Mouse (Mus musculus) inflammation-experienced regulatory T-cells, adult 6 months (primary cell): ENCODE results near the gene Inava. TPM values are rescaled to one million over a fixed set of nuclear protein-coding genes. Genes with fewer than 3 reads are reported as not detected.

ENCODE experiments used
- ATAC-seq: one replicate; pipeline ENCODE4 v1.8.0; 2017
- polyA plus RNA-seq, 3 experiments: library from polyadenylated mRNA; unstranded; fragments of 100-300 nt; shearing (Covaris generic); gene quantifications; one replicate each; pipeline ENCODE4 v1.2.1; 2017

The Inava gene
- polyA plus RNA-seq = under 1 TPM in 1 of 3 experiments, not detected in 2; 0.11 TPM

DNA sequence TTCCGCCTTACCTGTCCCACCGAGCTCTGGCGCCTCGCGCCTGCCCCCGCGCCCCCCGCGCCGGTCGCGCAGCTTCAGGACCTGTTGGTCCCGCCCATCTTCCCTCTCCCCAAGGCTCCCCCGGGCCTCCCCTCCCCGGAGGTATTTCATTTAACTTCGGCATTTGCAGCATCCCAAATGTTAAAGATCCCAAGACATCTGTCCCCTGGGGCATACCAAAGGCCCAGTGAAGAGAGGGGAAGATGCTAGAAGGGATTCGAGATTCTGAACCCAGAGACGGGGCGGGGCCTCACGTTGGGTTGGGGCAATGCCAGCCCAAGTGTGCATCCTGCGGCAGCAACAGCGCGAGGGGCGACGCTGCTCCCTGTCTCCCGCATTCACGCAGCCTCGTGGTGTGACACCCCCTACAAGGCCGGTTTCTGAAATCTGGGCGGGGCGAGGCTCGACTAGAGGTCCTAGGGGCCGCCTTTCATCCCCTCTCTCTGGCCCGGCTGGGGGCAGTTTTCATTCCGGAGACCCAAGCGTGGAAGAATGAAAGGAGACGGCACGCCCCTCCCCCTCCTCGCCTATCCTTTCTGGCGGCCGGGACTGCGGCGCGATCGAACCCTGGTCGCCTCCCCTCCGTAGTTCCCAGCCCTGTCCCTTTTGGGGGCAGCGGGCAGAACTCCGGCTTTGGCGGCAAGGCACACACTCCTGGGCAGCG, at the start of gene Inava:
TSS of gene Inava (minus strand) at position 373 of the 703 bp plus-strand sequence.
- peak; percentile 70 for ATAC-seq

DNA sequence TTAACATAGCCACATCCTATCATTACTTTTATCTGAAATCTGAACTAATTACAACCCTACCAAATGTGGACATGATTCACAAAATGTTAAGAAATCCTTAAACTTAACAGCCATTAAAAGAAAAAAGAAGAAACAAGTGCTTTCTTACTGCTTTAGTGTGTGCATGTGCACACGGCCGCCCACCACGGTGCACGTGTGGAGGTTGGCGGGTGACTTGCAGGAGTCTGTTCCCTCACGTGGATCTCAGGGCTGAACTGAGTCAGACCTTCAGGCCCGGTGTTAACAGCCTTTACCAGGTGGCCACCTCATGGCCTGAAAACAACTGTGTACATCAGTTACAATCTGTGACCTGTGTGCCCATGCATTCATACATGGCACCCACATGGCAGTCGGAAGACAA, 43.3 kb upstream of the Inava start:
- ATAC-seq = no peak

DNA sequence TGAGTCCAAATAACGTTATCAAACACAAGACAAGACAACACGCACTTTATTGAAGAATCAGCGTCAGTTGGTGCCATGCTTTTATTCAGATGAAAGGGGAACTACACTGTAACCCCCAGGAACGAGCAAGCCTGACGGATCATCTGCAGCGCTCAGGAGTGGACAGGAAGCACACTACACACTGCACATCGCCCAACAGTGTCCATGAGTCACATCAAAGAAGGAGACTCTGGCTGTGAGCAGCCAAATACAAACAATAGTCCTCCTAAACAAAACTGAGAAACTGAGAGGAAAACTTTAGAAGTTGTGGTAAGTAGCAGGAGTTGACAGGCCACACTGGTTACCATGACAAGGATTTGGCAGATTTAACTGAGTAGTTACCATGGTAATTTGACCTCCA, 34.2 kb upstream of the Inava start:
- no peak for ATAC-seq

DNA sequence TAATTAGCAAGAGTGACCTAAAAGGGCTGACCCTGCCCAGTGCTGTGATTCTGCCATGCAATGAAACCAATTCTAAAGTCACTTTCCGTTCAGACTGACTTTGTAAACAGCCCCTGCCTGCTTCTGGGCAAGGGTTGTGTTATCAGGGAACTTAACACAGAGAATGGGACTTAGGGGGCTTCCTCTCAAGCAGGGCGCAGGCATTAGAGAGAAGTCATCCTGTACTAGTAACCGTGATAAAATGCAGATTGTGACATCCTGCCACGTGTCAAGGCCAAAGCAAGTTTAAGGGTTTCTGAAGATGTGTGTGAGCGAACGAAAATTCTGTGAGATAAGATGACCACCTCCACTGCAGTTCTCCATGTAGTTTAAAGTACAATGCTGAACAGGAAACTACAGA, 32.1 kb upstream of the Inava start:
- ATAC-seq = no peak

DNA sequence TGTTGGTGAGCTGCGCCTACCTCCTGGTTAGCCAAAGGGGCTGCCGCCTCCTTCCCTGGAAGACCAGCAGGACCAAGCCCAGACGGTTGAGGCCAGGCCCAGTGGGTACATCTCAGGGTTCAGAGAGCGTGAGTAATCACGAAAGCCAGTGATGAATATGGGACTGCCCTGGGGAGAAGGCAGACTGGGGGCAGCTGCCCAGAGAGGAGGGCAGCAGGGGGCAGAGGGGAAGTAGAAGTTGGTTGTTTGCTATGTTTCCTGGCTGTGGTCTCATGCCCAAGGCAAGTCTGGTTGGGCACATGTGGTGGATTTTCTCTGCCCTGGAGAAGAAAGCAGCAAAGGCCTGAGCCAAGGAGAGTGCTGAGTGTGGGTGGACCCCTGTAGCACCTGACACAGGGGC, 29.3 kb upstream of the Inava start:
- ATAC-seq = no peak

DNA sequence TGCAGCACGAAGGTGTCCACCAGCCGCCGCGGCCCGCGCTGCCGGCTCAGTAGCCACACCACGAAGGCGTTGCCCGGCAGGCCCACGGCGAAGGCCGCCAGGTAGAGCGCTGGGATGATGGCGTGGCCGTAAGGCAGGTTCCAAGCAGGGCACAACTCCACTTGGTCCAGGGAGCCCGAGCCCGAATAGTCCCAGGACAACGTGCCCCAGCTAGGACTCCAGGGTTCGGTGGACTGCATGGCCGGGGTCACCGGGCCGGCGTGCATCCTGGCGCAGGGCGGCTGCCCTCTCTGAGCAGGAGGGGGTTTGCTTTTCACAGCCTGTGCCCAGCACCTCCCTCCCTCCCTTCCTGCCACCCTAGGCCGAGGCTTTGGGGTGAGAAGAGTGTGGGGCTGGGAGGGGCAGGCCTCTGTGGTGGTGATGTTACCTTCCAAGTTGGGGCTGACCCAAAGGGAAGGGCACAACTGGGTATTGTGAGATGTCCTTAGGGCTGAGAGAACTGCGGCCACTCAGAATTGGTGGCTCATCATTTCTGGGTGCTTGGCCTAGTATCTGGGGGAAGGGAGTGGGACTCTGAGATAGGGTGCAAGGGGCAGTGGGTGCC, 26.7 kb upstream of the Inava start, which contains the start of gene Gpr25:
TSS of gene Gpr25 (minus strand) at position 239 of the 604 bp plus-strand sequence.
- no peak for ATAC-seq

DNA sequence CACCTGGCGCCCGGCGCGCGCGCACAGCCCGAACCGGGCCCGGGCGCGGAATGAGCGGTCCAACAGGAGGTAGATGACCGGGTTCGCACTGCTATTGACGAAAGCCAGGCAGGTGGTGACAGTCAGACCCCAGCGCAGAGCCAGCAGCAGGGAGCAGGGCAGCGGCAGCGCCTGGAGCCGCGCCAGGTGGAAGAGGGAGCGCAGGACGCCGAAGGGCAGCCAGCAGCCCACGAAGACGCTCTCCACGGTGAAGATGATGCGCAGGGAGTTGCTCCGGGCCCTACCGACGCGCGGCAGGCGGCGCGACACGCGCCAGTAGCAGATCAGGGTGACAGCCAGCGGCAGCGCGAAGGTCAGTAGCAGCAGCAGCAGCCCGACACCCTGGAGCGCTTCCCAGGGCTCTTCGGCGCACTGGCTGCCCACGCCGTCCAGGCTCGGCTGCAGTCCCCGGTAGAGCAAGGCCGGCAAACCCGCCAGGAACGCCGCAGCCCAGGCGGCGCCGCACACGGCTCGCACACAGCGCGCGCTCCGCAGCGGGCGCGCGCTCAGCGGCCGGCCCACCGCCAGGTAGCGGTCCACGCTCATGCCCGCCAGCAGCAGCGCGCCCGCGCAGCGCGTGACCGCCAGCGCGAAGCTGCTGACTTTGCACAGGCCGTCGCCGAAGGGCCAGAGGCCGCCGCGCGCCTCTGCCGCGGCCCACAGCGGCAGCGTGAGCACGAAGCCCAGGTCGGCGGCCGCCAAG, 26.0 kb upstream of the Inava start:
- ATAC-seq = no peak

DNA sequence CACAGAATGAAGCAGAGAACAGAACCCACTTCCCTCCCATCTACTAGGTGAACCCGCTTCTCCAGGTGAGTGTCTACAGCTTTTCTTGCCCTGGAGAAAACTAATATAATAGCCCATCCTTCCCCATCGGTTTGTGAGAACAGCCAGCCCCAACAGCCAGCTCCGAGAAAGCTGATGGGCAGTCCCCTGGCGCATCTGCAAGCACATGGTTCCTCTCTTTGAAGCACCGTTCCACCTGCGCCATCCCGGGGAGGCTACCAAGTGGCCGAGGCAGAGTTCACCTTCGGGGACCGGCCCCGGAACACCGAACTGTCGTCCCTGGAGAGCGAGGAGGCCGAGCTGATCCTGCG, 25.5 kb upstream of the Inava start:
- no peak for ATAC-seq

DNA sequence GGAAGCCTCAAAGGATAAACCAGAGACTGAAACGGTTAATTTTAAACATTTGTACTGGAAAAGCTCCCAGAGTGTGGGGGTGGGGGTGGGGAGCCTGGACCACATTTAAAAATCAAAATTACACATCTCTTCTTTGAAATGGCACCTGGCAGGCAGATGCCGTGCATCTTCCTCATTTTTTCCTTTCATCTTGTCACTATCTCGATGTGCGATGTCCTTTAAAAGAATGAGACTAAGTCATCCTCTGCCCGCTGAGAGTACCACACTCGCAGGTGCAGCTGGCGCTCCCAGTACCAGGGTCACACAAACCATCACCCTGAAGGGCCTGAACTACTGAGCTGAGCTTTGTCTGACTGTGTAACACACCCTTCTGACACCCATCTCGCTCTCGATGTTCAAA, 24.4 kb upstream of the Inava start:
- ATAC-seq = no peak

DNA sequence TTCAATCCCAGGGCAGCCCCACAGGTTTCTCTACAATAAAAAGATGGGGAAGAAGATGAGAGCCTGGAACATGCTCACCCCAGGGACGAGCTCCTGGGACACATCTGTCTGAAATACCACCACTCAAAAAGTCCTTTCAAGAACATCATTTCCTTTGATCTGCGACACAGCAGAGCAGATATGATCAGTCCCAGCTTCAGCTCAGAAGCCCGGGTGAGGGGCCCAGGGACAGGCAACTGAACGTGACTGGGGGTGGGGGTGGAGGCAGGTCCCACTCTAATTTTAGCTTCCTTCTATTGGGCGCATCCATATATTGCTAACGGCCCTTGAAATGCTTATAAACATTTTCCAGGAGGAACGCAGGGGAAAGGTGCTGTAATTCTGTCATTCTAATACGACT, 21.6 kb upstream of the Inava start:
- peak; percentile 18 for ATAC-seq

DNA sequence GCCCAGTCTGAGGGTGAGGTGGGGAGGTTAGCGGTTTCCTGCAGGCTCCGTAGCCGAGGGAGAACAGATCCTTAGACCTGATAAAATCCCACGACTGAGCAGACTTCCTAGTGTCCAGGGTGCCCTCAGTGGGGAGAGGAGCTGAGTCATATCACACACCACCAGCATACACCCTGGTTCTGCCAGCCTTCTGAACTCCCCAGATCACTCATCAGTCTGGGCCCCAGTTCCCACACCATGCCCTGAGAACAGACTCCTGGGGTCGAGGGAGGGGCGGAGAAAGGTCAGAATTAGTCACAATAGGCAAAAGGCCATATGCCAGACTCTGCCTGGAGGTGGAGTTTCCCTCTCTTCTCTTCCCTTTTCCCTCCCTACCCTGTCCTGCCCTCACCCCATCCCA, 21.1 kb upstream of the Inava start:
- ATAC-seq = peak; percentile 66

DNA sequence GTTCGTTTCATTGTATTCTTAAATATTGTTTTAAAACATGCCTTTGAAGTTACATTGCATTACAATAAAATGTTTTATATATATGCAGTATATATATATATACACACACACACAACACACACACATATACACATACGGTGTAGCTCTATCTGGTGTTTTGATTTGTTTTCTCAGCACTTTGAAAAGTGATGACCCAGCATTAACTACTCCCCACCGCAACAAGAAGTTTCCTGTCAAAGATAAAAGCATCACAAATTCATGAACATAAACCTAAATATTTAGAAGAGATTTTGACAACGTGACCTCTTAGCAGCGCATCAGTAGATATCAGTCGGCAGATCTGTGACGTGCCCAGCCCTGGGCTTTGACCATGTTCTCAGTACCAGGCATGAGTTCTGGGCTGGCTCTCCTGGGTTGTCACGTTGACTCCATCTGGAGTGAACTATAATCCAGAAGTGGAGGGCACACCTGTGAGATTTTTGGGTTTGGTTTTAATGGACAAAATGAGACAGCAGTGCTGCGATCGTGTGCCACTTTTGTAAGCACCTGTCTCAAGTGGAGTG, 20.5 kb upstream of the Inava start:
- peak; percentile 52 for ATAC-seq

DNA sequence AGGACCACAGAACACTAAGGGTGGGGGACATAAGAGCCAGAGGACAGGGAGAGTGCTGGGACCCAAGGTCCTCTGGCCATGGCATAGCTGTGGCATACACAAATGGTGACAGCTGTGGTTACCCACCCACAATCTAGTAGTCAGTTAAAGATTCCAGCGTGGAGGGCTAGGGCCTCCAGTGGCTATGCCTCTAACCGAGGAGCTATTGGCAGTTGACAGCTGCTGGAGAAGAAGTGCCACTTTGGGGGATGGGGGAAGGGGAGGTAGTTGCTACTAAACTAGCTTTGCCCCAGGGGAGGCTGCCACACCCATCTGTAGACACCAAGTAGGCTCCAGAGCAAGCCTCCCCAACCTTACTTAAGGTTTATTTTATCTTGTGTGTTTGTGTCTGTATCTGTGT, 19.4 kb upstream of the Inava start:
- ATAC-seq = no peak

DNA sequence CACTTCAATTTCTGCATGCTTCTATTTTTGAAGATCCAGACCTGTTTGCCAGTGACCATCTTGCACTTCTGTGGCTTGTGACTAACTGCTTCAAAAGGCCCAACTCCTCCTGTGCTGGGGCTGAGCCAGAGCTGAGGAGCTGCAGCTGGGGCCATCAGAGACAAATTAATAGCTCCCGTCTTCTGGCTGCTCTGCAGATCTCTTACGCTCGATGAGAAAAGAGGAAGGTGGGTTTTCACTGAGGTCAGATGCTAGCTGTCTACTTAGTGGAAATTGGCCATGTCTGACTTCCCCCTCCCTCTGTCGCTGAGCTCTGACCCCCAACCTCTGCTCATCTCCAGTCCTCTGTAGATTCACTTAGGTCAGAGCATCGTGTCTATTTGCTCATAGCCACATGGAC, 15.6 kb upstream of the Inava start:
- ATAC-seq = no peak

DNA sequence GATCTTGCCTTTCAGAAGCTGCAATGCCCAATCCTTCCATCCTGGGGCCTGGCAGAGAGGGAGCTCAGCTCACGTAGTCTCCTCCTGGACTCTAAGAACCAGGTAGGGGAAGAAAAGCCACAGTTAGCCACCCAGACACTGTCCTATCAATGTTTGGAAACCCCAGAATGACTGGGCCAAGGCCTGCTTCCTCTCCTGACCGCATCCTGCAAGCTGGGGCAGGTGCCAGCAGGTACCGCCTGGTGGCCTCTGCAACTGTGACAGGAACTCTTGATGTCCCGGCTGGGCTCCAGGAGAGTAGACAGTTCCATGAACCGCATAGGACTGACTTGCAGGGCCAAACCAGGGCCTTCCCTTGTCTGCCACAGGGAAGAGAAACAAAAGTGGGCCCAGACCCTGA, 13.3 kb upstream of the Inava start:
- ATAC-seq = no peak

DNA sequence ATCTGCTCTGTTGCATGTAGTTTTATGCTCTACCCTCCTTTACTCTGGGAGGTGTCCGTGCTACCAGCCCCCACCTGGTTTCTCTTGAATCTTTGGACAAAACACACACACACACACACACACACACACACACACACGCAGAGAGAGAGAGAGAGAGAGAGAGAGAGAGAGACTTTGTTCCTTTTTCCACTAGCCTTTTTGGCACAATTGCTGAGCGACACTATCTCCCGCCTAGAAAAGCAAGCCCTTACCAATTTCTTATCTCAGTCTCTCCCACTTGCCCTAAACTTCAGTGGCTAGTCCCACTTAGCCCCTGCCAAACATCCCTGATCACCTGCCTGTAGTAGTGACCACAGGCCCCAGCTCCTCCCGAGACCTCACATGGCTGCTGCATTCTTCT, 10.4 kb upstream of the Inava start:
- no peak for ATAC-seq

DNA sequence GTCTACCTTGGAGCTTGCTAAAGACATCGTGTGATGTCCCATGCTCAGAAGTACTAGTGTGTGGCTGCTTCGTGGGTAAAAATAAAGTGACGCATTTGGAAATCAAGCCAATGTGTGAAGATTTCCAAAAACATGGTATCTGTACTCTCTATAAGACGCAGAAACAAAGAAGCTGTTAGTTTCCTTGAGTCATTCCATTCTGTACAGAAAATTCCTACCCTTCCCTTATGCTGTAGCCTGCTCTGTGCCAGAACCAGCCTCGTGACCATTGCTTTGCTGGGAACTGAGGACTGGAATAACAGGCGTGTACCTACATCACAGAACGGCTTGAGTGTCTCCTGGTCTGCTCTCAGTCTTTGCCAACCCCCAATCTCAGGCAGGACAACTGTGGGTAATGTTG, 7.7 kb upstream of the Inava start:
- ATAC-seq = no peak

DNA sequence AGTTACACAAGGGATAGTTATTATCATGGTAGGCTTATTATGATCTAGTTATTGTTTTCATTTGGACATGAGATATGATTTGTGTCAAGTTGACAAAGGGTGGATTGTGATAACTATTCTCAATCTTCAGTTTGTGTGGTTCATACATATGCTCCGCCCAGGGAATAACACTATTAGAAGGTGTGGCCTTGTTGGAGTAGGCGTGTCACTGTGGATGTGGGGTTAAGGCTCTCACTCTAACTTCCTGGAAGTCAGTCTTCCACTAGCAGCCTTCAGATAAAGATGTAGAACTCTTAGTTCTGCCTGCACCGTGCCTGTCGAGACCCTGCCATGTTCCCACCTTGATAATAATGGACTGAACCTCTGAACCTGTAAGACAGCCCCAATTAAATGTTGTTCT, 4.4 kb upstream of the Inava start:
- ATAC-seq = no peak

DNA sequence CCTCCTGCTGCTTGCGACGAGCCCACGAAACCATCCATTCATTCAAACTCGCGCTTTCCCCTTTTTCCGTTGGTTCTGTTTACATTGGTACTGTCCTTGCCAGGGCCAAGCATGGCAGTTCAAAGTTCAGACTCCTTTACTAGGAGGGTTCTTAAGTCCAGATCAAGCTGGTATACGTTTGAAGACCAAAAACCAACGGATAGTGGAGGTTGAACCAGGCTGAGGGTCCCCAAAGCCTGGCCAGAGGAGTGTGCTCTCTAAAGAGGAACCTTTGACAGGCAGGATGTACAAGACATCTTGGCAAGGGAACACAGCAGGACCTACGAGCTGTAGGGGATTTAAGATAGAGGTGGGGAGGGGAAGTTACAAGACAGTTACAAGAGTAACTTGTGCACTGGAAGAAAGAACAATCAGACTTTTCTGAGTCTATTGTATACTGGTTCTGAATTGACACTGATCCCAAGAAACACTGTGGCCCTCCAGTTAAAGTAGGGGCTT, 580 bp upstream of the Inava start:
- peak; percentile 41 for ATAC-seq

DNA sequence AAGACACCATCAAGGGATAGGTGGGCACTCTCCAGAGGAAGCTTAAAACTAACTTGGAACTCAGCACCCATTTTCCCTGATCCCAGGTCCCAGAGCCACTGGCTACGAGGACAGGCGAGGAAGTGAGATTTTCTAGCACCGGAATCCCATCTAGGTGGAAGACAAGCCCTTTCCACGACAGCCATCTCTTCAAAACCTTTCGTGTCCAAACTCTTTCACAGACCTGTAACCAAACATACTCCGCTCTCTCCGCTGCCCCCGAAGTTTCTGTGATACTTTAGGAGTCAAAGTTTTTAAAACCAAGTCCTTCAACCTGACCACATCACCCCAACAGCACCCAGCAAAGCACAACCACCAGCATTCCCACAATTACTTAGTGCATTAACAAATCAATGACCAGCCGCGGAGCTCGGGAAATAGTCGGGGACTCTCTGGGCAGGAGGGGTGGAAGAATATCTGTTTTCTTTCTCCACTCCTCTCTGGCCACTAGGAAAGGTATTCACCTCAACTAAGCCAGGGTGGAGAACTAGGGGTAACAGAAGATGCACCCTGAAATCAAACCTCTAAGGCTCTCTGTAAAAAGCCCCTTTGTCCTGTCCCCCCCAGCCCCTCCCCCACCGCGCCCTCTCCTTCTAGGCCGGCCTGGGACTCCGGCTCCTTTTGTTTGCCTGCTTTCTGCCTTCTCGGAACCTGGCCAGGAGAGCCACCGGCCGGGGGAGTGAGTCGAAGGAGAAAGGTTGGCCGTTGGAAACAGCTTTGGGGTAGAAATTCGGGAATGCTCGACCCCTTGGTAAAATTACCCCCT, 876 bp downstream of the Inava start:
- no peak for ATAC-seq

DNA sequence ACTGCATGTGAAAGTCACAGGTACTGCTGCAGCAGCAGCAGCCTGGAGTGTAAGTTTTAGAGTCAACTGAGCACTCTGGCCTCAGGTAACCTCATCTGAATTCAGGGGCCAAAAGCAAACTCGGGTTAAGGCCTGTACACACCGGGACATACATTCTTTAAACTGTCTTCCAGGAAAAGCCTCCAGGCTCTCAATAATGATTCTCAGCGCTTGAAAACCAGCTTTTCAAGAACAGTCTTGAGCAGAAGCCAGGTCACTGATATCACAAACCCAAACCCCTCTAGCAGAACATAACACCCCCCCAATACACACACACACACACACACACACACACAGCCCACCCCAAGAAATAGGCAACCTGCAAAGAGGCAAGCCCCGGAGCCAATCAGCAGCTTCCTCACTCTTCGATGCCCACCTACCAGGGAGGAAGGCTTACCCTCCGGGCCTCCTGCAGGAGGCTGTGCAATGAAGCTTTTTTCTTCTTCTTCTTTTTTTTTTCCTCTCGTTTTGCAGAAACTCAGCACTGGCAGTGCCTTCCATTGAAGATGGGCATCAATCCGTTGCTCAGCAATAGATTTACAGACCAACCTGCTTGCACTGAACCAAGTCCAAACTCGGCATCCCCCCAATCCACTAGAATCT, 1.7 kb downstream of the Inava start:
- ATAC-seq = no peak

DNA sequence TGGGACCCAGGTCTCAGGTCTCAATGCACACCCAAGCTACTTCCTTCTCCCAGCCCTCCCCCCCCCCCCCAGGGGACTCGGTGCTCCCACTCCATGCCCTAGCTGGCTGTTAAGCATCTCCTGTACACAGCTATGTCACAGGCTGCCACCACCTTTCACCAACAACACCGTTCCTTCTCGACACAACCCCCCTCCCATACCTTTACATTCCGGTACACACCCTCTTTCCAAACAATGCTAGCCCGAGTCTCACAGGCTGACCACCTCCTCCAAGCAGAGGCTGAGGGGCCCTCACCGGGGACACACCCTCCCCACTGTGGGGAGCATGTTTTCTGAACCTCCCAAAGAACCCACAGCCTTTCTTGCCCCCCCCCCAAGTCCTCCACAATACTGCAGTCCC, 2.5 kb downstream of the Inava start:
- no peak for ATAC-seq
